Comparison of ENCODE assay signal across 9 mouse cellular contexts in the genomic region with DNA sequence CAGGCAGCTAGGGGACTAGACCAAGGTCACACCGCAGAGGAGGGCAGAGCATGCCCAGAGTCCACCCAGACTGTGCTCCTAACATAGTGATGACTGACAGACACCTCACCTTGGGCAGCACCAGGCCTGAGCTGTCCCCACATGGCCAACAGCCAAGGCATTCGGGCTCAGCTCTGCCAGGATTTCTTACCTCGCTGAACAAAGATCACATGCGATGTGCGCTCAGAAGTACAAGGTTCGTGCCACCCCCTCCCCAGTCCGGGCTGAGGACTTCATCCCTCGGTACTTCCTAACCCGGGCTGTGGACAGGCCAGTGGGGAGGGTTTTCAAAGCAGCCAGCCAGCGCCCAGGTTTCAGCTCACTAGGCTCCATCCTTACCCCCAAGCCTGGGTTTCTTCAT. TPM values are rescaled to one million over a fixed set of nuclear protein-coding genes. Genes with fewer than 3 reads are reported as not detected.
DNase-seq lines count a peak whose midpoint lies in the region; ATAC-seq and TF ChIP-seq lines count a peak whose summit lies in the region.
"Had no signal": no experiment of that assay in that cellular context is flagged by ENCODE, and none has a peak within 500 bp of the region (broad histone marks: within the 10 kb centered on the region; RNA-seq: fewer than 3 reads in every experiment).

No protein-coding gene starts in this region.

- no peak overlapping the region for H3K27ac ChIP-seq in liver, adult 2 months (replicated peaks; ENCODE audit: insufficient read depth, low read depth, low read length)
- no peak overlapping the region for H3K27ac ChIP-seq in forebrain, embryonic 12.5 days
- no peak overlapping the region for H3K27ac ChIP-seq in midbrain, embryonic 14.5 days (replicated peaks; ENCODE audit: low read depth, low read length)

- H3K4me1 ChIP-seq in liver, adult 2 months (ENCODE audit: control insufficient read depth, insufficient read depth, low read length): no peaks in the 10 kb centered on the region
- peaks cover 11% of the 10 kb centered on the region for H3K4me1 ChIP-seq in forebrain, embryonic 12.5 days
- 0 out of 2 replicates have a peak, but pooled peaks cover 5% of the 10 kb centered on the region for H3K4me1 ChIP-seq in midbrain, embryonic 14.5 days (ENCODE audit: control insufficient read depth, insufficient read depth, low read length)

- no peak for TF ChIP-seq CTCF in liver, adult 2 months (IDR thresholded peaks at IDR 0.05; ENCODE audit: low read depth, low read length)

- TF ChIP-seq POLR2A in liver, adult 2 months (IDR thresholded peaks at IDR 0.05; ENCODE audit: extremely low read depth, insufficient read depth, low read length): no peak

- no peak overlapping the region for H3K9ac ChIP-seq in liver, adult 2 months (ENCODE audit: low read depth, low read length)
- H3K9ac ChIP-seq in forebrain, embryonic 12.5 days: no peak overlapping the region
- no peak overlapping the region for H3K9ac ChIP-seq in midbrain, embryonic 14.5 days (replicated peaks; ENCODE audit: low read length)

- DNase-seq in liver, adult 2 months (ENCODE audit: extremely low read depth, low read depth, low spot score): peak; percentile 9
- DNase-seq in liver: no peak
- DNase-seq in kidney, adult 9 months: peak; percentile 96
- no peak for DNase-seq in midbrain, embryonic 14.5 days
- DNase-seq in testis, postnatal 14 days (ENCODE audit: low spot score): no peak
- DNase-seq in frontal cortex, adult 2 months (ENCODE audit: extremely low spot score in 1 of 2, low spot score in 1 of 2): no peak
- no peak for DNase-seq in natural killer cell, adult 2 months (ENCODE audit: low spot score in 2 of 2)
- DNase-seq: lung, postnatal 10 days had no signal

- peak overlapping the region; percentile 73; the same call in 1 of the 2 replicates for H3K4me2 ChIP-seq in forebrain, embryonic 12.5 days
- peak overlapping the region; percentile 58; the same call in 1 of the 2 replicates for H3K4me2 ChIP-seq in midbrain, embryonic 14.5 days (ENCODE audit: low read length)

- no peak for ATAC-seq in forebrain, embryonic 12.5 days (ENCODE audit: low FRiP score)
- ATAC-seq in midbrain, embryonic 14.5 days (ENCODE audit: low FRiP score, low TSS enrichment): no peak

- H3K36me3 ChIP-seq in liver, adult 2 months (ENCODE audit: control insufficient read depth, insufficient read depth, low read length): no peaks in the 10 kb centered on the region
- no peaks in the 10 kb centered on the region for H3K36me3 ChIP-seq in forebrain, embryonic 12.5 days (replicated peaks)
- no peaks in the 10 kb centered on the region for H3K36me3 ChIP-seq in midbrain, embryonic 14.5 days (ENCODE audit: control insufficient read depth, insufficient read depth, low read length)

- H3K4me3 ChIP-seq in liver, adult 2 months (ENCODE audit: insufficient read depth, low read depth, low read length): no peak overlapping the region
- H3K4me3 ChIP-seq in forebrain, embryonic 12.5 days (replicated peaks): no peak overlapping the region
- H3K4me3 ChIP-seq in midbrain, embryonic 14.5 days (replicated peaks; ENCODE audit: low read depth, low read length): peak overlapping the region; percentile 31; the same call in 1 of the 2 replicates

- no peaks in the 10 kb centered on the region for H3K9me3 ChIP-seq in forebrain, embryonic 12.5 days
- no peaks in the 10 kb centered on the region for H3K9me3 ChIP-seq in midbrain, embryonic 14.5 days (ENCODE audit: control insufficient read depth, low read length)

- H3K27me3 ChIP-seq in liver, adult 2 months (ENCODE audit: control insufficient read depth, insufficient read depth, low read length): peaks cover 4% of the 10 kb centered on the region; the same call in 1 of the 2 replicates
- H3K27me3 ChIP-seq in forebrain, embryonic 12.5 days: peaks cover 70% of the 10 kb centered on the region
- H3K27me3 ChIP-seq in midbrain, embryonic 14.5 days (ENCODE audit: control insufficient read depth, insufficient read depth, low read length): peaks cover 32% of the 10 kb centered on the region

- H3K79me2 ChIP-seq in liver, adult 2 months (ENCODE audit: control insufficient read depth, insufficient read depth, low read length): no peaks in the 10 kb centered on the region

- WGBS in liver, adult 2 months: 21% methylated on average over 10 of the region's 10 CpGs
- WGBS in forebrain, embryonic 12.5 days: 27% methylated on average over 10 of the region's 10 CpGs
- 27% methylated on average over 10 of the region's 10 CpGs for WGBS in midbrain, embryonic 14.5 days

RNA-seq across cellular contexts. Expression of gene Trpv4, which starts 0.8 kb away (rescaled TPM):
- total RNA-seq in liver, adult 2 months (2014; rRNA removed): 0.09 and 0.40 TPM in 2 replicates
- polyA plus RNA-seq in liver, adult 2 months (2012; rRNA removed): 0.29 and 0.50 TPM in 2 replicates
- polyA plus RNA-seq in forebrain, embryonic 12.5 days (2016; fragmentation: Nextera tagmentation; extraction: Ambion mirVana): 0.67 and 0.69 TPM in 2 replicates
- polyA plus RNA-seq in midbrain, embryonic 14.5 days (2014; fragmentation: Nextera tagmentation; extraction: Ambion mirVana): 0.46 and 0.86 TPM in 2 replicates
- 1.9 and 2.2 TPM in 2 replicates for polyA plus RNA-seq in frontal cortex, adult 2 months (2012; rRNA removed)

RNA-seq across cellular contexts. Expression of gene Gltp, which starts 33.4 kb away (rescaled TPM):
- total RNA-seq in liver, adult 2 months (2014; rRNA removed): 3.1 and 4.4 TPM in 2 replicates
- polyA plus RNA-seq in liver, adult 2 months (2012; rRNA removed): 5.1 and 7.9 TPM in 2 replicates
- polyA plus RNA-seq in forebrain, embryonic 12.5 days (2016; fragmentation: Nextera tagmentation; extraction: Ambion mirVana): 66.2 and 73.5 TPM in 2 replicates
- 27.6 and 30.4 TPM in 2 replicates for polyA plus RNA-seq in midbrain, embryonic 14.5 days (2014; fragmentation: Nextera tagmentation; extraction: Ambion mirVana)
- 51.5 and 58.9 TPM in 2 replicates for polyA plus RNA-seq in frontal cortex, adult 2 months (2012; rRNA removed)

RNA-seq across cellular contexts. Expression of gene Tchp, which starts 50.1 kb away (rescaled TPM):
- total RNA-seq in liver, adult 2 months (2014; rRNA removed): 0.83 and 1.4 TPM in 2 replicates
- 2.1 and 4.0 TPM in 2 replicates for polyA plus RNA-seq in liver, adult 2 months (2012; rRNA removed)
- 24.6 and 27.0 TPM in 2 replicates for polyA plus RNA-seq in forebrain, embryonic 12.5 days (2016; fragmentation: Nextera tagmentation; extraction: Ambion mirVana)
- polyA plus RNA-seq in midbrain, embryonic 14.5 days (2014; fragmentation: Nextera tagmentation; extraction: Ambion mirVana): 14.0 and 14.4 TPM in 2 replicates
- polyA plus RNA-seq in frontal cortex, adult 2 months (2012; rRNA removed): 19.9 and 20.3 TPM in 2 replicates

Comparison
In these comparisons a context has a peak if more than half of its experiments do, and no peak if none do; other contexts are left out.
1. DNase-seq: peak in liver, adult 2 months (single experiment) and kidney, adult 9 months (single experiment); none in liver (single experiment), midbrain, embryonic 14.5 days (single experiment), testis, postnatal 14 days (single experiment), frontal cortex, adult 2 months (0 of 2) and natural killer cell, adult 2 months (0 of 2).